Mouse (Mus musculus): Measurements from ENCODE around the gene Slc3a2.

The Slc3a2 gene

GRCm38 (mm10) chr19:8662337-8662736 is 60.8 kb downstream of the Slc3a2 start:
- DNase-seq (ENCODE audit: low spot score): peak; percentile 22

DNA sequence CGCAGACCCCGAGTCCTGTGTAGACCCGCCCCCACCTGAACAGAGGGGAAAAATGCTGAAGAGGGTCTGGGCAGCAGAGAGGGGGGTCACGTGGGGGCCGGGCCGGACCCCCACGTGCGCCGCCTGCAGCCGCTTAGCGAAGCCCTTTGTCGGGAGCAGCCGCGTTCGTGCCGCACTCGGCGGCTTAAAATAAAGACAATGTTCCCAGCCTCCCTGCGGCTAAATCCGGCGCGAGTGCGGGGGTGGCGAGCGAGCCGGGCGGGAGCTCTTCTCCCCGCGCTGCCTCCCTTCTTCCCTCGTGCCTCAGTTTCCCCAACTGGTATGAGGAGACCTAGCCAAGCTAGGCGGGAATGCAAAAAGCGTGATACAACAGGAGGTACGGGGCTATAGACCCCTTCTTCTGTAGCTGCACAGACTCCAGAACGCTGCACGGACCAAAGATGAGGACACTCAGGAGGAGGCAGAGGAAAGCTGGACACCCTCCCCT is 61.3 kb downstream of the Slc3a2 start:
- peak; percentile 12 for DNase-seq (ENCODE audit: low spot score)

Measured in yolk sac, embryonic 10.5 days (tissue).